Mouse (Mus musculus) liver, adult 2 months (tissue): ENCODE data around the gene Gm5475. TPM values are rescaled to one million over a fixed set of nuclear protein-coding genes. Genes with fewer than 3 reads are reported as not detected.

ENCODE experiments used
- DNase-seq: peaks from one replicate; pipeline ENCODE4 v3.0.0-alpha.2; 2011; ENCODE audit warnings: low read depth, low spot score; ENCODE audit errors: extremely low read depth
- H3K27ac ChIP-seq: fragments of 200-500 bp; replicated peaks from 2 replicates; pipeline ENCODE4 v1.5.1; 2012; ENCODE audit warnings: low read depth, mild to moderate bottlenecking, control low read depth, inconsistent platforms, low read length; ENCODE audit not compliant: insufficient read depth
- H3K27me3 ChIP-seq: fragments of 200-500 bp; 2 replicates; pipeline ENCODE4 v1.6.1; 2012; ENCODE audit warnings: mild to moderate bottlenecking, moderate library complexity, low read length, inconsistent platforms; ENCODE audit not compliant: control insufficient read depth, insufficient read depth
- H3K36me3 ChIP-seq: fragments of 200-500 bp; 2 replicates; pipeline ENCODE4 v1.6.1; 2012; ENCODE audit warnings: low read length, inconsistent platforms; ENCODE audit not compliant: control insufficient read depth, insufficient read depth
- H3K4me1 ChIP-seq: fragments of 200-500 bp; 2 replicates; pipeline ENCODE4 v1.6.1; 2011; ENCODE audit warnings: low read length; ENCODE audit not compliant: control insufficient read depth, insufficient read depth
- H3K4me3 ChIP-seq: fragments of 200-500 bp; 2 replicates; pipeline ENCODE4 v1.5.1; 2011; ENCODE audit warnings: low read depth, mild to moderate bottlenecking, control low read depth, low read length, moderate library complexity; ENCODE audit not compliant: insufficient read depth
- H3K79me2 ChIP-seq: fragments of 200-500 bp; 2 replicates; pipeline ENCODE4 v1.6.1; 2012; ENCODE audit warnings: inconsistent platforms, mild to moderate bottlenecking, low read length, moderate library complexity; ENCODE audit not compliant: control insufficient read depth, insufficient read depth
- H3K9ac ChIP-seq: fragments of 200-500 bp; 2 replicates; pipeline ENCODE4 v1.6.1; 2012; ENCODE audit warnings: low read depth, mild to moderate bottlenecking, control low read depth, inconsistent platforms, low read length
- CTCF ChIP-seq: fragments of 200-500 bp; IDR thresholded peaks from 2 replicates; pipeline ENCODE4 v1.5.1; 2011; ENCODE audit warnings: low read depth, low read length, control low read depth
- POLR2A ChIP-seq: fragments of 200-500 bp; IDR thresholded peaks from 2 replicates; pipeline ENCODE4 v1.6.1; 2011; ENCODE audit warnings: low read length, control low read depth; ENCODE audit not compliant: insufficient read depth; ENCODE audit errors: extremely low read depth
- WGBS: fragments of 180-500 bp; shearing (Covaris S2); methylation state at CpG from one replicate; pipeline ENCODE4 v1.1.7; 2018; 5-methylcytosine and 5-hydroxymethylcytosine counted together
- polyA plus RNA-seq: library from polyadenylated mRNA; depleted of rRNA; stranded (reverse); fragments of >200 nt; gene quantifications from 2 replicates; pipeline ENCODE4 v1.2.3, GENCODE M21; 2012
- total RNA-seq: library from RNA; depleted of rRNA; stranded (reverse); fragments of >200 nt; gene quantifications from 2 replicates; pipeline ENCODE4 v1.2.3, GENCODE M21; 2014

Gm5475 gene
- total and polyA plus RNA-seq, 2 experiments: not detected

DNA sequence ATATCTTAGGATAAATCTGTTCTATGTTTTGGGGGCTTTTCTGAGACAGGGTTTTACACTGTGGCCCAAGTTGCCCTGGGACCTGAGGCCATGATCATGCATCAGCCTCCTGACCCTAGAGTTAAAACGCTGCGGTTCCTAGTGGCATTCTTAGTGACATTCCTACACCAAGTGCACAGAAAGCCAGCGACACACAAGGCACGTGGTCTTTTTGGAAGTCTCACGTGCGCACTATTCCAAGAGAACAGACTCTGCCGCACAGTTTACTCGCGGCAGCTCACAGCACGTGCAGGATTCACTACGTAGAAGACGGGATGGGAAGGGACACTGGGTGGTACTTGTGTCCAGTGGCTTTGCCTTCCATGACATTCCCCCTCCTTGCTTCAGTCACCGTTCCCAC lies 7.0 kb upstream of the Gm5475 start:
- H3K4me3 ChIP-seq: no peak overlapping the region
- peaks cover 38% of the 10 kb centered on the region for H3K79me2 ChIP-seq
- no peaks in the 10 kb centered on the region for H3K36me3 ChIP-seq
- no peak for DNase-seq
- H3K27ac ChIP-seq: no peak overlapping the region
- H3K9ac ChIP-seq: no peak overlapping the region
- H3K4me1 ChIP-seq: peaks cover 26% of the 10 kb centered on the region
- WGBS: 97% methylated on average over 13 of the region's 13 CpGs
- H3K27me3 ChIP-seq: no peaks in the 10 kb centered on the region
- TF ChIP-seq POLR2A: no peak
- TF ChIP-seq CTCF: no peak

DNA sequence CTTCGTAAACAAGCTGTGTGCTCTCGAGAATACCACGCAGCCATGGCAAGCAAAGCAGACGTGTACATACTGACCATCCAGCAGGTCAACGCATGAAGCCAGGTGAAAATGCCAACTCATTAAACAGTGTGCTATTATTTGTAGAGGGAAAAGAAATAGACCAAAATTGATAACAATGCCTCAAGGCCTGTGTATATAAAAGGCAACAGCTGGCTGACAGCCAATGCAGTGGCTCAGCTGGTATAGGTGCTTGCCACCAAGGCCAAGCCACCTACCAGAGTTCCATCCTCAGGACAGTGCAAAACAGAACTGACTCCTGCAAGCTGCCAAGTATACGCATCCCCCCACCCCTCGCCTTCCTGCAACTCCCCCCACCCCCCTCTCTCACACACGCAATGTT lies 6.3 kb upstream of the Gm5475 start:
- Histone ChIP-seq H3K27me3 (no peaks in the 10 kb centered on the region), H3K4me3 (no peak overlapping the region), H3K79me2 (peaks cover 42% of the 10 kb centered on the region), H3K9ac (no peak overlapping the region), H3K4me1 (peaks cover 24% of the 10 kb centered on the region), H3K27ac (no peak overlapping the region), H3K36me3 (no peaks in the 10 kb centered on the region)
- 56% methylated on average over 8 of the region's 8 CpGs for WGBS
- DNase-seq: peak; percentile 52
- TF ChIP-seq CTCF (no peak), POLR2A (no peak)

DNA sequence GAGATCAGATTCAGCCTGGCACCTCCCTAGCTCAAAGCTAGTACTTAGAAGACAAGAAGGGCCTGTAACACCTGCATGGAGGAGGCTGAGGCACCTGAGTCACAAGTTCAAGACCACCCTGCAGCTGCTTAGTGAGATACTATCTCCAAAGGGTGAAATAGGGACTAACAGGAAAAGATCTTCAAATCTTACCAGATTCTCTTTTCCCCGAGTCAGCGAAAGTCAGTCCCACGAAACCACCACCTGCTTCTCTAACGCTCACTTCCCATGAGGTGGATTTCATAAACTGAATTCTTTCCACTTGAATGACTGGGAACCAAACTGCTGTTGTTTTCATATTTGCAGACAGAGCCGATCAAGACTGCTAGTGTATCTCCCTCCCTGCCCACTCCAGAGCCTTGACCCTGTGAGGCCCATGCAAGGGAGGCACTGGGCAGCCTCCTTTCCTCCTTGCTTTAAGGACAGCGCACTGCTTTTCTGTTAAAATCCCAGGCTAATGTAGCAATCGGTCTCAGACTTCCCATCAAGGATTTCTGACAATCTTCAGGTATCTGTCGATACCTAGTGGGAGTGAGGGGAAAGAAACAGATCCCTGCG lies 4.0 kb upstream of the Gm5475 start:
- no peak overlapping the region for H3K9ac ChIP-seq

DNA sequence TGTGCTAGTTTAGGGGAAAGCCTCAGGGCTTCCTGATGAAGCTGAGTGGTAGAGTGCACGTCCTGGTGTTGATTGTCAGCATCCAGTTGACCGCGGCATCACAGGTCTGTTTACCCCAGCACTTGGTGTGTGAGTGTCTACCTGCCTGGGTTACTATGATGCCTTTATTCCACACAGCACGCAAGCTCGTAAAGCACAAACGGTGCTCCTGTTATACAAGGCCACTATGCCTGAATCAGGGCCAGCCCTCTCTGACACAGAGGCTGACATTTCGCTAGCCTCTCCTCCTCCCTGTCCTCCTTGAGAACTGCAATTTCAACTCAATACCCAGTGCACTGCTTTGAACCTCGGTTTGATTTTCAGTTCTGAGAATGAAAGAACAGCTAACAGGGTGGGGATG lies 2.6 kb upstream of the Gm5475 start:
- DNase-seq: no peak

More for the DNA sequence above, 4.0 kb upstream of the Gm5475 start:
- no peak for TF ChIP-seq CTCF
- no peak for TF ChIP-seq POLR2A
- H3K79me2 ChIP-seq: peaks cover 40% of the 10 kb centered on the region
- DNase-seq: no peak
- peaks cover 26% of the 10 kb centered on the region for H3K4me1 ChIP-seq
- H3K27me3 ChIP-seq: no peaks in the 10 kb centered on the region
- 89% methylated on average over 9 of the region's 9 CpGs for WGBS
- H3K27ac ChIP-seq: no peak overlapping the region
- H3K36me3 ChIP-seq: no peaks in the 10 kb centered on the region
- H3K4me3 ChIP-seq: no peak overlapping the region

GRCm38 (mm10) chr15:100419901-100420745 lies 1.8 kb upstream of the Gm5475 start:
- 66% methylated on average over 9 of the region's 9 CpGs for WGBS
- no peak overlapping the region for H3K4me3 ChIP-seq
- no peak overlapping the region for H3K9ac ChIP-seq
- no peaks in the 10 kb centered on the region for H3K36me3 ChIP-seq
- no peaks in the 10 kb centered on the region for H3K27me3 ChIP-seq
- H3K79me2 ChIP-seq: peaks cover 34% of the 10 kb centered on the region
- H3K4me1 ChIP-seq: peaks cover 25% of the 10 kb centered on the region
- DNase-seq: no peak
- no peak for TF ChIP-seq POLR2A
- TF ChIP-seq CTCF: no peak
- H3K27ac ChIP-seq: no peak overlapping the region

More for the DNA sequence above, 2.6 kb upstream of the Gm5475 start:
- Histone ChIP-seq H3K79me2 (peaks cover 37% of the 10 kb centered on the region), H3K36me3 (no peaks in the 10 kb centered on the region), H3K4me1 (peaks cover 26% of the 10 kb centered on the region), H3K27ac (no peak overlapping the region), H3K27me3 (no peaks in the 10 kb centered on the region), H3K9ac (no peak overlapping the region), H3K4me3 (no peak overlapping the region)
- 38% methylated on average over 8 of the region's 8 CpGs for WGBS
- TF ChIP-seq CTCF: no peak
- no peak for TF ChIP-seq POLR2A
